Mouse (Mus musculus): Measurements from ENCODE around the gene Rab11b. TPM values are rescaled to one million over a fixed set of nuclear protein-coding genes. Genes with fewer than 3 reads are reported as not detected.
A peak's percentile ranks its signal among the peaks of the same experiment; 100 is the strongest.

The Rab11b gene
- total RNA-seq, 2 experiments from 2014 or later = 202 to 251 TPM

DNA sequence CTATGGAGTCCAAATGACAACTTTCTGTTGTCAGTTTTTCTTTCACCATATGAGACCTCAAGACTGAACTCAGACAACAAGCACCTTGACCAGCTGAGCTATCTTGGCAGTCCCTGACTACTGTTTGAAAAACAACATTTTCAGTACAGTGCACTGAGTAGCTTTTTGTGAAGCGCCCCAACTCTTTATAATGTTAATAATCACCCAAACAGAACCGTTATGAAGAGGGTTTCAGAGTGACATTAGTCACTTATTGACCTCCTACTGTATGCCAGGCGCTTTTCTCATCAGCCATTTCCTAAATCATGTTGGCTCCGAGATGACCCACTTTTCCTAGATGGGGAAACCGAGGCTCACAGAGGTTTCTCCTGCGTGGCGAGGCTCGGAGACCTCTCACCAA lies 42.3 kb downstream of the Rab11b start:
- no peak for DNase-seq

DNA sequence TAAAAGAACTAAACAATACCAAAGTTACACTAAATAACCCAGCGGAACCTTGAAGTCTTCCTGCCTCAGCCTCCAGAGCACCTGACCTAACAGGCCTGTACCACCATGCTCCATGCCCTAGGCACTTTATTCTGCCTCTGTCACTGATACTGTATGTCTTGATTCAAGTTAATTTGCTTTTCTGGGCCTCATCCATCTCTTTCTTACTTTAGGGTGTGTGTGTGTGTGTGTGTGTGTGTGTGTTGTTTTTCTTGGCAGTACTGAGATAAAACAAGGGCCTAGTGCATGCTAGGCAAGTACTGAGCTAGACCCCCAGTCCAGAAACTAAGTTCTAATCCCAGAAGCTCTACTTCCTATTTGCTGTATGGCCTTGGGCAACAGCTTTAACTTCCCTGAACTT lies 43.1 kb downstream of the Rab11b start:
- DNase-seq = no peak

DNA sequence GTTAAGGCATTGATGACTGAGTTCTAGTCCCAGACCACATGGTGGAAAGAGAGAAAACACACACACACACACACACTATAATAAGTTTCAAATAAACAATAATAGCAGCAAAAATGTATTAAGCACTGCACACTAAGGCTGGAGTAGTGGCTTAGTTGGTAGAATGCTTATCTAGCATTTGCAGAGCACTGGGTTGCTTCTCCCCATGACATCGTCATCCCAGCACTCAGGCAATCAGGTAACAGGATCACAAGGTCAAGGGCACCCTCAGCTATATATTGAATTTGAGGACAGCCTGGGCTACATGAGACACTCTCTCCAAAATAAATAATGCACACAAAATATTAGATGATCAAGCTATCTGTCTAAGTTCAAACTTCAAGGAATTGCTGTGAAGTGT lies 45.6 kb downstream of the Rab11b start:
- no peak for DNase-seq

DNA sequence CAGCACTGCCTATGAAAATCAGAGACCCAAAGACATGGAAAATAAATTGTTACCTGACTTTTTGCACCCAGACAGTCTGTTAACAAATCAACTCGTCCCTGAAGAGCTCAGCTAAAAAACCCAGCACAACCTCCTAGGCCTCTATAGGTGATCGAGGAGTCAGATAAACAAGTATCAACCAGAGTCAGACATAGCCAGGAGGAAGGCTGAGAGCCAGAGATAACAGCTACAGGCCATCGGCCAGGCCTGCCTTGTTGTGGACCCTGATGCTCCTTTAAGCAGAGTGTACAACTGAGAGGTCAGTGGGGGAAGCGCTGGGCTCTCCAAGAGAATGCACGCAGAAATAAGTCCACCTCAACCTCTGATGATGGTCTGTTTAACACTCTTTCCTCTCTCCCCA lies 47.1 kb downstream of the Rab11b start:
- peak in 1 of 2 experiments; percentile 18 for DNase-seq

DNA sequence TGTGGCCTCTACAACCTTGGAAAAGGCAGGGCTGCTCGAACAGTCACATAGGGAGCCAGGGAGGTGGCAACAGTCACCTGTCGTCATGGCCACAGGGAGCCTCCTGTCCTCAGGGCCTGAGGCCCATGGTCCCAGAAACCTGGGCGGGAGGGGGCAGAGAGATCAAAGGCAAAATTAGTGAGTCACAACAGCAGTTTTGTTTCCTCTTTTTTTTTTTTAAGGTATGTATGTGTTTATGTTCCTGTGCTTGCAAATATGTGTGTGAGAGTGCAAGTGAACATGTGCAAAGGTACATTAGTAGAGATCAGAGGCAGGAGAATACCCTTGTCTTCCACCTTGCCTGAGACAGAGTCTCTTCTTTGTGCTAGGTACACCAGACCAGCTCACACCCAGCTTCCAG lies 50.5 kb downstream of the Rab11b start:
- DNase-seq = no peak

DNA sequence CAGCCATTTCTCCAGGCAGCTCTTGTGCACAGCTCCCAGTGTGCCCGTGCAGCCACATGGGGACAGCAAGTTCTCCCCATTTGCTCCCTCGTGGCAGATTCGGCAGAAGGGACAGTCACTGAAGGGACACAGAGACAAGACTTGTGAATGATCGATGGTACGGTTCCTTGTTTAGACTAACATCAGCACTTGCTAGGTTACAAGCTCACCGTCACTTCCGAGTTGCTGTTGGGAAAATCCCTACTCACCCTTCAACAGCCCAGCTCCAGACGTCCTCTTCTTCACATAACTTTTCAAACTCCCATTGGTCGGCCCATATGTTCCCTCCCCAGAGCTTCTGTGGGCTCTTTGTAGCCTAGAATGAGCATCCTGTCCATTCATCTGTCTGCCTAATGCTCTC lies 57.2 kb downstream of the Rab11b start:
- no peak for DNase-seq

DNA sequence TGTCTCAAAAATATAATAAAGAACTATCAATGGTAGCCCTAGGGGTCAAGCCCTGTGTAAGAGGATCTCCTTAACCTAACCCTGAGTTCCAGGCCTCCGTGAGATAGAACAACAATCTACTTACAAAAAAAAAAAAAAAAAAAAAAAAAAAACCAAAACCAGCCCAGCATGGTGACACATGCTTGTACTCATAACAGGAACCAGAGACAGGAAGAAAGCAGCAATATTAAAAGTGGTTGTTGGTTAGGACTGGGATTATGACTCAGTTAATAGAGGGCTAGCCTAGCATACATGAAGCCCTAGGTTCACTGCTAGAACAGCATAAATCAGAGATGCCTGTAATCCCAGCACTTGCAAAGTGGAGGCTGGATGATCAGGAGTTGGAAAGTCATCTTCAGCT lies 58.2 kb downstream of the Rab11b start:
- DNase-seq = no peak

DNA sequence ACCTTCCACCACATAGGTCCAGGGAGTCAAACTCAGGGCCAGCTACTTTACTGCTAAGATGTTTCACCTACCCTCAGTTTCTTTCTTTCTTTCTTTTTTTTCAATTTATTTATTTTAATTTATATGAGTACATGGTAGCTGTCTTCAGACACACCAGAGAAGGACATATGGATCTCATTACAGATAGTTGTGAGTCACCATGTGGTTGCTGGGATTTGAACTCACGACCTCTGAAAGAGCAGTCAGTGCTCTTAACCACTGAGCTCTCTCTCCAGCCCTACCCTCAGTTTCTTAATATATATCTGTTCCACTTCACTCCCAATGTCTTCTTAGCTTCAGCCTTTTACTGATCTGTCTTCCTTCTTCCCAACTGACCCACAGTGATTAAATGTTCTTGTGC lies 64.9 kb downstream of the Rab11b start:
- DNase-seq = no peak

Other genes with a start within 250 kb of the Rab11b start
- 1 to 10 TPM; 7.8 to 9.4 TPM for gene Adamts10, start 236.3 kb downstream of the Rab11b start, total RNA-seq (2021)
- 1 to 10 TPM; 1.9 to 3.0 TPM for gene Myo1f, start 204.8 kb downstream of the Rab11b start, total RNA-seq (2021)
- gene Zfp414, start 131.4 kb downstream of the Rab11b start, total RNA-seq (2021) = 1 to 10 TPM; 7.9 to 9.9 TPM
- gene Pram1, start 122.5 kb downstream of the Rab11b start, total RNA-seq (2021) = under 1 TPM; 0.10 to 0.31 TPM
- gene Hnrnpm, start 73.7 kb downstream of the Rab11b start, total RNA-seq (2021) = 10 to 100 TPM; 89.0 to 93.4 TPM
- 100 to 1,000 TPM; 131 to 133 TPM for gene March2, start 41.9 kb downstream of the Rab11b start, total RNA-seq (2021)
- 10 to 100 TPM in 1 of 2 experiments, 1 to 10 TPM in 1; 5.5 to 12.2 TPM for gene Angptl4, start 21.3 kb upstream of the Rab11b start, total RNA-seq (2021)
- 10 to 100 TPM; 49.0 to 64.9 TPM for gene Kank3, start 50.0 kb upstream of the Rab11b start, total RNA-seq (2021)
- 100 to 1,000 TPM; 702 to 791 TPM for gene Rps28, start 64.0 kb upstream of the Rab11b start, total RNA-seq (2021)
- 100 to 1,000 TPM; 645 to 655 TPM for gene Ndufa7, start 64.0 kb upstream of the Rab11b start, total RNA-seq (2021)
- gene Cd320, start 82.6 kb upstream of the Rab11b start, total RNA-seq (2021) = 10 to 100 TPM; 31.8 to 34.9 TPM
- not detected for gene Gm7029, start 113.3 kb upstream of the Rab11b start, total RNA-seq (2021)
- 1 to 10 TPM in 1 of 2 experiments, under 1 TPM in 1; 0.80 to 1.4 TPM for gene Kifc1, start 130.1 kb upstream of the Rab11b start, total RNA-seq (2021)
- gene Platr17, start 144.6 kb upstream of the Rab11b start, total RNA-seq (2021) = not detected
- 10 to 100 TPM; 12.3 to 20.7 TPM for gene Daxx, start 148.9 kb upstream of the Rab11b start, total RNA-seq (2021)
- 100 to 1,000 TPM; 111 to 115 TPM for gene Tapbp, start 155.4 kb upstream of the Rab11b start, total RNA-seq (2021)
- gene Zbtb22, start 155.4 kb upstream of the Rab11b start, total RNA-seq (2021) = 10 to 100 TPM; 15.6 to 16.6 TPM
- gene Rgl2, start 169.0 kb upstream of the Rab11b start, total RNA-seq (2021) = 10 to 100 TPM; 30.9 to 31.8 TPM
- gene Pfdn6, start 179.8 kb upstream of the Rab11b start, total RNA-seq (2021) = 10 to 100 TPM; 69.9 to 76.1 TPM
- gene Wdr46, start 180.1 kb upstream of the Rab11b start, total RNA-seq (2021) = 10 to 100 TPM; 10.3 to 10.9 TPM
- gene B3galt4, start 191.0 kb upstream of the Rab11b start, total RNA-seq (2021) = 1 to 10 TPM; 1.3 to 1.8 TPM
- gene Vps52, start 195.3 kb upstream of the Rab11b start, total RNA-seq (2021) = 10 to 100 TPM; 36.8 to 39.7 TPM
- 100 to 1,000 TPM; 419 to 435 TPM for gene Rps18, start 195.5 kb upstream of the Rab11b start, total RNA-seq (2021)
- gene H2-K1, start 239.8 kb upstream of the Rab11b start, total RNA-seq (2021) = 100 to 1,000 TPM; 204 to 337 TPM